Mouse (Mus musculus): ENCODE data around the gene Ercc2. TPM values are rescaled to one million over a fixed set of nuclear protein-coding genes. Genes with fewer than 3 reads are reported as not detected.

Gene Ercc2
- polyA plus RNA-seq, 1 experiment = 14.5 TPM

- H3K4me1 ChIP-seq (ENCODE audit: control insufficient read depth, insufficient read depth, low read length) = peaks cover 25% of the 10 kb centered on the region
- peak; percentile 87 for TF ChIP-seq CTCF (IDR thresholded peaks at IDR 0.05; ENCODE audit: low read depth, low read length)
- no peak for TF ChIP-seq POLR2A (IDR thresholded peaks at IDR 0.05; ENCODE audit: borderline replicate concordance, low read depth, low read length)
- no peak overlapping the region for H3K4me3 ChIP-seq (ENCODE audit: insufficient read depth, low read length)
- H3K27ac ChIP-seq (ENCODE audit: insufficient read depth, low read depth, low read length) = no peak overlapping the region
Measured at GRCm38 (mm10) chr7:19343210-19343808, 38.5 kb upstream of the Ercc2 start.

GRCm38 (mm10) chr7:19344237-19344847 is 37.5 kb upstream of the Ercc2 start, which contains the start of gene Ercc1:
Ercc1 (plus strand) TSS chr7:19344778.
- H3K27ac ChIP-seq (ENCODE audit: insufficient read depth, low read depth, low read length) = peak within 1 kb of the TSS; percentile 43; the same call in 1 of the 2 replicates
- H3K4me3 ChIP-seq (ENCODE audit: insufficient read depth, low read length) = peak within 1 kb of the TSS; percentile 97
- peaks cover 19% of the 10 kb centered on the region for H3K4me1 ChIP-seq (ENCODE audit: control insufficient read depth, insufficient read depth, low read length)
- TF ChIP-seq CTCF (IDR thresholded peaks at IDR 0.05; ENCODE audit: low read depth, low read length) = no peak
- TF ChIP-seq POLR2A (IDR thresholded peaks at IDR 0.05; ENCODE audit: borderline replicate concordance, low read depth, low read length) = no peak

- H3K4me1 ChIP-seq (ENCODE audit: control insufficient read depth, insufficient read depth, low read length) = peaks cover 19% of the 10 kb centered on the region
- peak overlapping the region; percentile 43; the same call in 1 of the 2 replicates for H3K27ac ChIP-seq (ENCODE audit: insufficient read depth, low read depth, low read length)
- TF ChIP-seq POLR2A (IDR thresholded peaks at IDR 0.05; ENCODE audit: borderline replicate concordance, low read depth, low read length) = no peak
- no peak for TF ChIP-seq CTCF (IDR thresholded peaks at IDR 0.05; ENCODE audit: low read depth, low read length)
- peak overlapping the region; percentile 97 for H3K4me3 ChIP-seq (ENCODE audit: insufficient read depth, low read length)
Measured at GRCm38 (mm10) chr7:19344938-19345471, 36.8 kb upstream of the Ercc2 start.

GRCm38 (mm10) chr7:19349188-19349915 is 32.5 kb upstream of the Ercc2 start:
- peaks cover 9% of the 10 kb centered on the region for H3K4me1 ChIP-seq (ENCODE audit: control insufficient read depth, insufficient read depth, low read length)
- no peak overlapping the region for H3K27ac ChIP-seq (ENCODE audit: insufficient read depth, low read depth, low read length)
- TF ChIP-seq POLR2A (IDR thresholded peaks at IDR 0.05; ENCODE audit: borderline replicate concordance, low read depth, low read length) = no peak
- no peak for TF ChIP-seq CTCF (IDR thresholded peaks at IDR 0.05; ENCODE audit: low read depth, low read length)
- H3K4me3 ChIP-seq (ENCODE audit: insufficient read depth, low read length) = no peak overlapping the region

GRCm38 (mm10) chr7:19350221-19350620 is 31.6 kb upstream of the Ercc2 start:
- H3K4me3 ChIP-seq (ENCODE audit: insufficient read depth, low read length) = no peak overlapping the region
- peaks cover 6% of the 10 kb centered on the region; the same call in 1 of the 2 replicates for H3K4me1 ChIP-seq (ENCODE audit: control insufficient read depth, insufficient read depth, low read length)

GRCm38 (mm10) chr7:19354991-19355390 is 26.8 kb upstream of the Ercc2 start:
- Histone ChIP-seq H3K4me3 (ENCODE audit: insufficient read depth, low read length) (no peak overlapping the region), H3K4me1 (ENCODE audit: control insufficient read depth, insufficient read depth, low read length) (peaks cover 19% of the 10 kb centered on the region), H3K27ac (ENCODE audit: insufficient read depth, low read depth, low read length) (no peak overlapping the region)
- TF ChIP-seq POLR2A (IDR thresholded peaks at IDR 0.05; ENCODE audit: borderline replicate concordance, low read depth, low read length) = no peak
- TF ChIP-seq CTCF (IDR thresholded peaks at IDR 0.05; ENCODE audit: low read depth, low read length) = no peak

More at GRCm38 (mm10) chr7:19350221-19350620, 31.6 kb upstream of the Ercc2 start:
- H3K27ac ChIP-seq (ENCODE audit: insufficient read depth, low read depth, low read length) = no peak overlapping the region
- no peak for TF ChIP-seq CTCF (IDR thresholded peaks at IDR 0.05; ENCODE audit: low read depth, low read length)
- TF ChIP-seq POLR2A (IDR thresholded peaks at IDR 0.05; ENCODE audit: borderline replicate concordance, low read depth, low read length) = no peak

- Histone ChIP-seq H3K4me3 (ENCODE audit: insufficient read depth, low read length) (no peak overlapping the region), H3K4me1 (ENCODE audit: control insufficient read depth, insufficient read depth, low read length) (peaks cover 19% of the 10 kb centered on the region), H3K27ac (ENCODE audit: insufficient read depth, low read depth, low read length) (no peak overlapping the region)
- TF ChIP-seq CTCF (IDR thresholded peaks at IDR 0.05; ENCODE audit: low read depth, low read length) (no peak), POLR2A (IDR thresholded peaks at IDR 0.05; ENCODE audit: borderline replicate concordance, low read depth, low read length) (no peak)
Measured at GRCm38 (mm10) chr7:19356311-19356710, 25.5 kb upstream of the Ercc2 start.

- Histone ChIP-seq H3K4me3 (ENCODE audit: insufficient read depth, low read length) (peak overlapping the region; percentile 75), H3K27ac (ENCODE audit: insufficient read depth, low read depth, low read length) (no peak overlapping the region), H3K4me1 (ENCODE audit: control insufficient read depth, insufficient read depth, low read length) (peaks cover 19% of the 10 kb centered on the region)
- TF ChIP-seq CTCF (IDR thresholded peaks at IDR 0.05; ENCODE audit: low read depth, low read length) (no peak), POLR2A (IDR thresholded peaks at IDR 0.05; ENCODE audit: borderline replicate concordance, low read depth, low read length) (no peak)
Measured at GRCm38 (mm10) chr7:19357381-19358375, 24.1 kb upstream of the Ercc2 start.

- Histone ChIP-seq H3K4me3 (ENCODE audit: insufficient read depth, low read length) (peak overlapping the region; percentile 75), H3K27ac (ENCODE audit: insufficient read depth, low read depth, low read length) (peak overlapping the region; percentile 14; the same call in 1 of the 2 replicates), H3K4me1 (ENCODE audit: control insufficient read depth, insufficient read depth, low read length) (peaks cover 19% of the 10 kb centered on the region)
- no peak for TF ChIP-seq POLR2A (IDR thresholded peaks at IDR 0.05; ENCODE audit: borderline replicate concordance, low read depth, low read length)
- no peak for TF ChIP-seq CTCF (IDR thresholded peaks at IDR 0.05; ENCODE audit: low read depth, low read length)
Measured at GRCm38 (mm10) chr7:19358634-19359033, 23.2 kb upstream of the Ercc2 start.

All from bone marrow macrophage, adult 2 months (primary cell).